Mouse (Mus musculus): ENCODE measurements around the gene Cyp20a1.

DNA sequence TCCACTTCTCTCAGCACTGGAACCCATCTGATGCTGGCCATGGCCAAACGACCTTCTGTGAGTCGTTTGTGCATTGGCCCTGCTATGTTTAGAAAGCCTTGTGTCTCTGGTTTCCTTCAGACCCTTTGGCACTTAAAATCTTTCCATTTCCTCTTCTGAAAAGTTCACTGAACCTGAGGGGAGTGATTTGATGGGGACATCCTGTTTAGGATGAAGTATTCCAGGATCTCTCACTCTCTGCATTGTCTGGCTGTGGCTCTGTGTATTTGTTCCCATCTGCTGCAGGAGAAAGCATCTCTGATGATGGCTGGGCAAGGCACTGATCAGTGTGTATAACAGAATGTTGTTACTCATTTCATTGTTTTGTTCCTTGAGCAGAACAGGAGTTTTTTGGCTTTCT is 2.6 kb downstream of the Cyp20a1 start:
- TF ChIP-seq POLR2A (IDR thresholded peaks at IDR 0.05; ENCODE audit: extremely low read depth, insufficient read depth, low read length) (no peak), CTCF (IDR thresholded peaks at IDR 0.05; ENCODE audit: low read depth, low read length) (no peak)
